Mouse (Mus musculus): ENCODE data around the gene Tcl1b5. TPM values are rescaled to one million over a fixed set of nuclear protein-coding genes. Genes with fewer than 3 reads are reported as not detected.
"Not testable (repeated sequence)": the region's sequence is repeated elsewhere in the genome, so short reads cannot be mapped to it uniquely, and the experiment has no call there.

The Tcl1b5 gene
- not detected in 2 replicates for polyA plus RNA-seq (2014; fragmentation: Nextera tagmentation; extraction: Ambion mirVana)

- not testable (repeated sequence) for H3K27me3 ChIP-seq (ENCODE audit: control insufficient read depth, insufficient read depth, low read length); H3K27ac ChIP-seq (ENCODE audit: low read depth, low read length); DNase-seq (ENCODE audit: low spot score); H3K4me2 ChIP-seq (replicated peaks; ENCODE audit: low read depth, low read length); H3K4me1 ChIP-seq (replicated peaks; ENCODE audit: control insufficient read depth, insufficient read depth, low read length); H3K4me3 ChIP-seq (ENCODE audit: low read depth, low read length); ATAC-seq (ENCODE audit: low FRiP score); H3K9ac ChIP-seq (ENCODE audit: low read depth, low read length); H3K9me3 ChIP-seq (ENCODE audit: control insufficient read depth, low read length); H3K36me3 ChIP-seq (ENCODE audit: control insufficient read depth, insufficient read depth, low read length)
- WGBS, result 67% methylated on average over 3 of the region's 3 CpGs
Observed at GRCm38 (mm10) chr12:105176044-105176443, at the start of gene Tcl1b5. TSS of gene Tcl1b5 (plus strand) at chr12:105176344.

- Histone ChIP-seq H3K27ac (ENCODE audit: low read depth, low read length) (no peak overlapping the region), H3K9me3 (ENCODE audit: control insufficient read depth, low read length) (no peaks in the 10 kb centered on the region), H3K36me3 (ENCODE audit: control insufficient read depth, insufficient read depth, low read length) (no peaks in the 10 kb centered on the region), H3K4me1 (replicated peaks; ENCODE audit: control insufficient read depth, insufficient read depth, low read length) (no peaks in the 10 kb centered on the region), H3K9ac (ENCODE audit: low read depth, low read length) (no peak overlapping the region), H3K4me2 (replicated peaks; ENCODE audit: low read depth, low read length) (no peak overlapping the region), H3K4me3 (ENCODE audit: low read depth, low read length) (no peak overlapping the region), H3K27me3 (ENCODE audit: control insufficient read depth, insufficient read depth, low read length) (no peaks in the 10 kb centered on the region)
- no peak for ATAC-seq (ENCODE audit: low FRiP score)
- DNase-seq (ENCODE audit: low spot score), result no peak
- 36% methylated on average over 4 of the region's 4 CpGs for WGBS
Observed at GRCm38 (mm10) chr12:105126516-105126915, 49.6 kb upstream of the Tcl1b5 start.

GRCm38 (mm10) chr12:105127607-105128006 lies 48.5 kb upstream of the Tcl1b5 start:
- H3K4me1 ChIP-seq (replicated peaks; ENCODE audit: control insufficient read depth, insufficient read depth, low read length), result no peaks in the 10 kb centered on the region
- DNase-seq (ENCODE audit: low spot score) (no peak), ATAC-seq (ENCODE audit: low FRiP score) (no peak)
- no peaks in the 10 kb centered on the region for H3K27me3 ChIP-seq (ENCODE audit: control insufficient read depth, insufficient read depth, low read length)
- no peaks in the 10 kb centered on the region for H3K36me3 ChIP-seq (ENCODE audit: control insufficient read depth, insufficient read depth, low read length)
- no peak overlapping the region for H3K9ac ChIP-seq (ENCODE audit: low read depth, low read length)
- no peak overlapping the region for H3K4me2 ChIP-seq (replicated peaks; ENCODE audit: low read depth, low read length)
- no peak overlapping the region for H3K4me3 ChIP-seq (ENCODE audit: low read depth, low read length)
- no peak overlapping the region for H3K27ac ChIP-seq (ENCODE audit: low read depth, low read length)
- no peaks in the 10 kb centered on the region for H3K9me3 ChIP-seq (ENCODE audit: control insufficient read depth, low read length)
- WGBS, result 82% methylated on average over 2 of the region's 2 CpGs

GRCm38 (mm10) chr12:105129494-105130205 lies 46.5 kb upstream of the Tcl1b5 start:
- H3K4me2 ChIP-seq (replicated peaks; ENCODE audit: low read depth, low read length); H3K36me3 ChIP-seq (ENCODE audit: control insufficient read depth, insufficient read depth, low read length); H3K9me3 ChIP-seq (ENCODE audit: control insufficient read depth, low read length); DNase-seq (ENCODE audit: low spot score); H3K4me1 ChIP-seq (replicated peaks; ENCODE audit: control insufficient read depth, insufficient read depth, low read length); H3K27ac ChIP-seq (ENCODE audit: low read depth, low read length); H3K4me3 ChIP-seq (ENCODE audit: low read depth, low read length); ATAC-seq (ENCODE audit: low FRiP score); H3K9ac ChIP-seq (ENCODE audit: low read depth, low read length); H3K27me3 ChIP-seq (ENCODE audit: control insufficient read depth, insufficient read depth, low read length): not testable (repeated sequence)
- 77% methylated on average over 3 of the region's 3 CpGs for WGBS

GRCm38 (mm10) chr12:105134167-105134566 lies 42.0 kb upstream of the Tcl1b5 start:
- not testable (repeated sequence) for H3K9ac ChIP-seq (ENCODE audit: low read depth, low read length); H3K4me3 ChIP-seq (ENCODE audit: low read depth, low read length); H3K36me3 ChIP-seq (ENCODE audit: control insufficient read depth, insufficient read depth, low read length); H3K9me3 ChIP-seq (ENCODE audit: control insufficient read depth, low read length); H3K27ac ChIP-seq (ENCODE audit: low read depth, low read length); H3K27me3 ChIP-seq (ENCODE audit: control insufficient read depth, insufficient read depth, low read length); H3K4me1 ChIP-seq (replicated peaks; ENCODE audit: control insufficient read depth, insufficient read depth, low read length); ATAC-seq (ENCODE audit: low FRiP score); DNase-seq (ENCODE audit: low spot score); H3K4me2 ChIP-seq (replicated peaks; ENCODE audit: low read depth, low read length)
- 74% methylated on average over 2 of the region's 2 CpGs for WGBS

- not testable (repeated sequence) for DNase-seq (ENCODE audit: low spot score); H3K9ac ChIP-seq (ENCODE audit: low read depth, low read length); H3K36me3 ChIP-seq (ENCODE audit: control insufficient read depth, insufficient read depth, low read length); H3K4me2 ChIP-seq (replicated peaks; ENCODE audit: low read depth, low read length); ATAC-seq (ENCODE audit: low FRiP score); H3K4me3 ChIP-seq (ENCODE audit: low read depth, low read length); H3K27me3 ChIP-seq (ENCODE audit: control insufficient read depth, insufficient read depth, low read length); H3K27ac ChIP-seq (ENCODE audit: low read depth, low read length); H3K4me1 ChIP-seq (replicated peaks; ENCODE audit: control insufficient read depth, insufficient read depth, low read length); H3K9me3 ChIP-seq (ENCODE audit: control insufficient read depth, low read length)
- 88% methylated on average over 4 of the region's 4 CpGs for WGBS
Observed at GRCm38 (mm10) chr12:105134826-105135225, 41.3 kb upstream of the Tcl1b5 start.

GRCm38 (mm10) chr12:105137729-105138128 lies 38.4 kb upstream of the Tcl1b5 start:
- ATAC-seq (ENCODE audit: low FRiP score); H3K4me2 ChIP-seq (replicated peaks; ENCODE audit: low read depth, low read length); H3K4me1 ChIP-seq (replicated peaks; ENCODE audit: control insufficient read depth, insufficient read depth, low read length); H3K27ac ChIP-seq (ENCODE audit: low read depth, low read length); H3K9ac ChIP-seq (ENCODE audit: low read depth, low read length); H3K36me3 ChIP-seq (ENCODE audit: control insufficient read depth, insufficient read depth, low read length); DNase-seq (ENCODE audit: low spot score); H3K9me3 ChIP-seq (ENCODE audit: control insufficient read depth, low read length); H3K4me3 ChIP-seq (ENCODE audit: low read depth, low read length); H3K27me3 ChIP-seq (ENCODE audit: control insufficient read depth, insufficient read depth, low read length): not testable (repeated sequence)
- 83% methylated on average over 1 of the region's 1 CpGs for WGBS

- no peaks in the 10 kb centered on the region for H3K27me3 ChIP-seq (ENCODE audit: control insufficient read depth, insufficient read depth, low read length)
- H3K4me2 ChIP-seq (replicated peaks; ENCODE audit: low read depth, low read length), result no peak overlapping the region
- 86% methylated on average over 3 of the region's 3 CpGs for WGBS
- H3K27ac ChIP-seq (ENCODE audit: low read depth, low read length), result no peak overlapping the region
- H3K4me1 ChIP-seq (replicated peaks; ENCODE audit: control insufficient read depth, insufficient read depth, low read length), result no peaks in the 10 kb centered on the region
- no peaks in the 10 kb centered on the region for H3K9me3 ChIP-seq (ENCODE audit: control insufficient read depth, low read length)
- no peak overlapping the region for H3K4me3 ChIP-seq (ENCODE audit: low read depth, low read length)
- DNase-seq (ENCODE audit: low spot score), result no peak
- H3K9ac ChIP-seq (ENCODE audit: low read depth, low read length), result no peak overlapping the region
- ATAC-seq (ENCODE audit: low FRiP score), result no peak
- no peaks in the 10 kb centered on the region for H3K36me3 ChIP-seq (ENCODE audit: control insufficient read depth, insufficient read depth, low read length)
Observed at GRCm38 (mm10) chr12:105143096-105143495, 33.0 kb upstream of the Tcl1b5 start.

GRCm38 (mm10) chr12:105144928-105145327 lies 31.2 kb upstream of the Tcl1b5 start:
- not testable (repeated sequence) for H3K4me2 ChIP-seq (replicated peaks; ENCODE audit: low read depth, low read length); H3K27me3 ChIP-seq (ENCODE audit: control insufficient read depth, insufficient read depth, low read length); H3K4me1 ChIP-seq (replicated peaks; ENCODE audit: control insufficient read depth, insufficient read depth, low read length); DNase-seq (ENCODE audit: low spot score); H3K27ac ChIP-seq (ENCODE audit: low read depth, low read length); H3K9ac ChIP-seq (ENCODE audit: low read depth, low read length); H3K9me3 ChIP-seq (ENCODE audit: control insufficient read depth, low read length); H3K36me3 ChIP-seq (ENCODE audit: control insufficient read depth, insufficient read depth, low read length); H3K4me3 ChIP-seq (ENCODE audit: low read depth, low read length); ATAC-seq (ENCODE audit: low FRiP score)
- 25% methylated on average over 1 of the region's 1 CpGs for WGBS
